Mouse (Mus musculus) embryo, embryonic 11.5 days (tissue): ENCODE data around the gene Rpl36.

ENCODE experiments used
- DNase-seq: peaks from one replicate; pipeline ENCODE4 v3.0.0-alpha.2; 2012; ENCODE audit warnings: low read depth, low spot score

The Rpl36 gene

DNA sequence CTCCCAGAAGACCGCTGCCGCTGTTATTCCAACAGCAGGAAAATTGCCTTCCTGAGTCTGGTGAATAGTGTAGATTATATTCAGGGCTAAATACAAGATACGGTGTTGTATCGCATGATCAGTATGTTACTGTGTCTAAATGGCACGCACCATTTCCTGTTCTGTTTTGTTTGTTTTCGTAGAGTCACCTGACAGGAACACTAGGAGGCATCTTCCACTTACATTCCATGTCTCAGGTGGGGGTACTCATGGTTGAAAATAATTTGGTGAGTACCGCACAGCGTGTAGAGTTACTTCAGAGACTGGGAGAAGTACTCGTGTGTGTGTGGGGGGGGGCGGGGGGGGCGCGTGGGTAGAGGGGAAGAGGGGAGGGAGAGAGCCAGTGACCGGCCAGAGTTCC, 34.3 kb downstream of the Rpl36 start:
- DNase-seq, result no peak

DNA sequence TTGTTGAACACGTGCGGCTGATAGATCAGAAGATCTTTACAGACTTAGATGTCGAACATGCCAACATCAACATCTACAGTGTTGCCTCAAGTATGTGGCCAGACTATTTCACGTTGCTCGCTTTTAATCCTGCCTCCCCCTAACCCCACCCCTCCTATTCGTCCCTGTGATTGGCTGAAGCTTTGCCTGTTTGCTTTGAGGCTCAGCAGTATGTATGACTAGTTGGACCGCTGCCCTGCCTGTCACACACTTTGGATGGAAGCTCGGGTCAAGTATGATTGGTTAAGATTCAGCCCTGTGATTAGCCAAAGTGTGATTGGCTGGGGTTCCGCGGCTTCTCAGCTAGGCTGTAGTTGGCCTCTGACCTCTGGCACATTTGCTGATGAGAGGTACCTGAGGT, 38.6 kb downstream of the Rpl36 start:
- no peak for DNase-seq

DNA sequence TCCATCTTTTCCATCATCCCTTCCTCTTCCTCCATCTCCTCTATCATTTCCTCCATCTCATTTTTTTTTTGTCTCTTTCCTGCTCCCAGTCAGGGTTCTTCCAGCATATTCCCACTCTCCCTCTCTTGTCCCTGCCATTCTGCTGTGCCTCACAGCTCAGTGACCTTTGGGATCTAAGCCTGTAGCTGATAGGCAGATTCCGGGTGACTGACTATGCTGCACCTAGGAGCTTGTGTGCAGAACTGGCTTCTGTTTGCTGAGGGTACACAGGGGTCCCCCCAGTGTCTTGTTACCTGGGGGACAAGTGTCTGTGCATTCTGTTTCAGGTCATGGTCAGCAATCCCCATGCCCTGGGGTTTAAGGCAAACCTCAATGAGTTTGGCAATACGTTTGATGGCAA, 41.6 kb downstream of the Rpl36 start:
- DNase-seq, result no peak

DNA sequence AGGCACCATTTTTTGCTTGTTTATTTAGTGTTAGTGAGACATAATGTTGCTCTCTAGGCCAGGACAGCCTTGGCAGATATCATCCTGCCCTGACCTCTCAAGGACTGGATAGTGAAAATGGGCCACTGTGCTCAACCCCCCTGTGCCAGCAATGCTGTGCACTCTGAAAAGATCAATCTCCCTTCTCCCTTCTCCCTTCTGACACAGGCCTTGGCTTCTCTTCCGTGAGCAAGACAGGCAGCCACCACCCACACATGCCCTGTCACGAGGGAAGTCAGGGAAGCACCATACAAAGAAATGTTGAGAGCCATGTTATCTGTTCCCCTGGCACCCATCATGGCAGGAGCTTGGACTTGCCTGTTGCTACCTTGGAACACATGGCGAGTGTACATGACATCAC, 42.1 kb downstream of the Rpl36 start:
- no peak for DNase-seq

DNA sequence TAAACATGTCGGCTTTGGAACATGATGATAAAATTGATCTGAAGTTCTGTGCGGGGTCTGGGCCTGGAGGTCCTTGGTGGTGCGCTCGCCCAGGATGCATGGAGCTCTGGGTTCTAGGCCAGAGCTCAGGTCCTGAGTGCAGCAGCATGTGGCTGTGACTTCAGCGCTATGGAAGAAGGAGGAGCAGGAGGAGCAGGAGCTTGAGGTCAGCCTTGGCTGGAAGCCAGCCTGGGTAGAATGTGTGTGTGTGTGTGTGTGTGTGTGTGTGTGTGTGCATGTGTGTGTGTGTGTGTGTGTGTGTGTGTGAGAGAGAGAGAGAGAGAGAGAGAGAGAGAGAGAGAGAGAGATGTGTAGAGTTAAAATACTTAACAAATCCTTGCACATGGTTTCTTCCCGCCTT, 43.0 kb downstream of the Rpl36 start:
- DNase-seq, result no peak

DNA sequence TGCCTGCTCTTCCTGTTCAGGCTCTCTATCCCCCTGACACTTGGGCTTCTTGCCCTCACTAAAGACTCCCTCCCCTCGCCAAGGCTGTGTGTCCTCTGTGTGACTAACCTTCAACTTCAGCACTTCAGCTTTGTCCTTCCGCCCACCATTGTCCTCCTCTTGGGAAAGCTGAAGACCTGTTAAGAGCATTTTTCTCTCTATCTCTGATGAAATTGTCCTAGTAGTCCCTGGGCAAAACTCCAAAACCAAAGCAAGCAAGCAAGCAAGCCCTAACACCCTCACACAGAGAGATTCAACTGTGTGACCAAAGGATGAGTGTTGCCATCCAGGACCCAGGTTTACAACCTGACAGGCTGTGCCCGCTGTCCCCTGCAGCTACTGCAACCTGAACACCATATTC, 50.4 kb downstream of the Rpl36 start:
- no peak for DNase-seq
